Mouse (Mus musculus) spleen, adult 2 months (tissue): ENCODE results near the gene Gtf2a1l.

Source experiments
- CTCF ChIP-seq: fragments of 200-500 bp; IDR thresholded peaks from 2 replicates; pipeline ENCODE4 v1.5.1; 2011; ENCODE audit warnings: mild to moderate bottlenecking, inconsistent platforms; ENCODE audit not compliant: insufficient read depth, insufficient read length, insufficient replicate concordance; ENCODE audit errors: extremely low read depth
- POLR2A ChIP-seq: fragments of 200-500 bp; IDR thresholded peaks from 2 replicates; pipeline ENCODE4 v1.6.1; 2011; ENCODE audit warnings: low read depth, low read length, inconsistent platforms

DNA sequence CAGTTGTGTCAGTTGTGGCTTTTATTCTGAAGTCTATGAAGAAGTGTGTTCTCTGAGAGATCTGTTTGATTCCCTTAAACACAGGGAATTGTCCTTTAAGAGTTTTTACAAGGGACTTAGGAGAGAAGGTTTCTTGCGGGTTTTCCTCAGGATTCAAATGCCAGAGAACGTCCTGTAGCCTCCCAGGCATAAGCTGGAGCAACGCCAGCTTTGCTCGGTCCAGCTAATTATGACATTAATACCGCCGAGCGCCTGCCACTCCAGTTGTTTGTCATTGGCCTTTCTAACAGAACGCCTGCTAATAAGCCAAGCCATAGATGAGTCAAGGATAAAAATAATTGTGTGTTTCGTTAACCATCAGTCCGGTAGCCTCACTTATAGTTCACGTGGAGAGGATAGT, 19.8 kb downstream of the Gtf2a1l start:
- TF ChIP-seq POLR2A (no peak), CTCF (no peak)
